ENCODE assay signal across 8 mouse cellular contexts in the genomic region with DNA sequence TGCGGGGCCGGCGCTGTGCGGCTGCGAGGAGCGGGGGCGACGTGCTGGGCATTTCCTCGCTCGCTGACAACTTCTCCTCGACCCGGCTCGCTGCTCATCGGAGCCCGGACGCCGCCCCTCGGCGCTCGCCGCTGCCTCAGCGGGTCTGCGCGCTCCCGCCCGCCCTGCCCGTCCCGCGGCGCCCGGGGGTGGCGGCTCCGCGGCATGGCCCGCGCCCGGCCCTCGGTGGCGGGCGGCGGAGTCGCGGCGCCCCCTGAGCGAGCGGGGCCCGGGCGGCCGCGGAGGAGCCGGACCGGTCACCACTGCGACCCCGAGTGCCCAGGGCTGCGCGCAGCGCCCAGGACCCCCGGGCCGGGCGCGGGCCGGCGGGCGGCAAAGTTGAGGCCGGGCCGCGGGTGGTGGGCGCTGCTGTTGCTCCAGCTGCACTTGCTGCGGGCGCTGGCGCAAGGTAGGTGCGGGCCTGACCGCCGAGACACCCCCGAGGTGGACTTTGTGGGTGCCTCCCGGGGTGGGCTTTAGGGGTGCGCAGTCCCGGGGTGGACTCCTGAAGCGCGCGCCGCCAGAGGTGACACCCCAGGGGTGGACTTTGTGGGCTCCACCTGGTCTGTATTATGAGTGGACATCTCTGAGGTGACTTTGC. TPM values are rescaled to one million over a fixed set of nuclear protein-coding genes. Genes with fewer than 3 reads are reported as not detected.
DNase-seq lines count a peak whose midpoint lies in the region; ATAC-seq and TF ChIP-seq lines count a peak whose summit lies in the region.
"Had no signal": no experiment of that assay in that cellular context is flagged by ENCODE, and none has a peak within 500 bp of the region (broad histone marks: within the 10 kb centered on the region; RNA-seq: fewer than 3 reads in every experiment).

No protein-coding gene starts in this region.

- H3K4me3 ChIP-seq in left cerebral cortex, adult 2 months: peak overlapping the region; percentile 59
- peak overlapping the region; percentile 72 for H3K4me3 ChIP-seq in embryonic facial prominence, embryonic 13.5 days
- peak overlapping the region; percentile 51 for H3K4me3 ChIP-seq in intestine, postnatal 0 days (ENCODE audit: low read depth, low read length)
- H3K4me3 ChIP-seq in neural tube, embryonic 15.5 days (replicated peaks): peak overlapping the region; percentile 63

- TF ChIP-seq CTCF in left cerebral cortex, adult 2 months (IDR thresholded peaks at IDR 0.05): no peak
- TF ChIP-seq CTCF in intestine, postnatal 0 days (IDR thresholded peaks at IDR 0.05; ENCODE audit: low read depth): no peak

- WGBS in embryonic facial prominence, embryonic 13.5 days: under 1% methylated on average over 40 of the region's 82 CpGs
- WGBS in intestine, postnatal 0 days: under 1% methylated on average over 74 of the region's 82 CpGs
- under 1% methylated on average over 28 of the region's 82 CpGs for WGBS in neural tube, embryonic 15.5 days

- no peaks in the 10 kb centered on the region for H3K36me3 ChIP-seq in embryonic facial prominence, embryonic 13.5 days
- H3K36me3 ChIP-seq in intestine, postnatal 0 days (ENCODE audit: control insufficient read depth, insufficient read depth): no peaks in the 10 kb centered on the region
- H3K36me3 ChIP-seq in neural tube, embryonic 15.5 days: no peaks in the 10 kb centered on the region

- peak overlapping the region; percentile 83 for H3K9ac ChIP-seq in embryonic facial prominence, embryonic 13.5 days
- peak overlapping the region; percentile 64 for H3K9ac ChIP-seq in intestine, postnatal 0 days (ENCODE audit: low read depth, low read length)
- H3K9ac ChIP-seq in neural tube, embryonic 15.5 days (replicated peaks): peak overlapping the region; percentile 77

- no peak for DNase-seq in left cerebral cortex, adult 2 months (ENCODE audit: extremely low spot score in 1 of 2, low spot score in 2 of 2)
- no peak for DNase-seq in left cerebral cortex, postnatal 25 days (ENCODE audit: low spot score in 2 of 2)
- DNase-seq in adrenal gland, postnatal 14 days: peak; percentile 5
- DNase-seq in spleen, adult 18-20 months: no peak

- ATAC-seq in embryonic facial prominence, embryonic 13.5 days (ENCODE audit: insufficient number of reproducible peaks, insufficient read depth, low FRiP score, low TSS enrichment, low read depth): no peak
- peak; percentile 43; the same call in 1 of the 2 replicates for ATAC-seq in intestine, postnatal 0 days
- ATAC-seq in neural tube, embryonic 15.5 days (ENCODE audit: low FRiP score): peak; percentile 59

- no peak overlapping the region for H3K27ac ChIP-seq in left cerebral cortex, adult 2 months
- H3K27ac ChIP-seq in embryonic facial prominence, embryonic 13.5 days: peak overlapping the region; percentile 72; the same call in 1 of the 2 replicates
- no peak overlapping the region for H3K27ac ChIP-seq in intestine, postnatal 0 days (ENCODE audit: low read depth, low read length)
- H3K27ac ChIP-seq in neural tube, embryonic 15.5 days (replicated peaks): peak overlapping the region; percentile 72

- no peaks in the 10 kb centered on the region for H3K9me3 ChIP-seq in embryonic facial prominence, embryonic 13.5 days
- no peaks in the 10 kb centered on the region for H3K9me3 ChIP-seq in intestine, postnatal 0 days (ENCODE audit: control insufficient read depth)
- H3K9me3 ChIP-seq in neural tube, embryonic 15.5 days (replicated peaks): no peaks in the 10 kb centered on the region

- peak overlapping the region; percentile 96 for H3K4me2 ChIP-seq in embryonic facial prominence, embryonic 13.5 days
- peak overlapping the region; percentile 84 for H3K4me2 ChIP-seq in intestine, postnatal 0 days (replicated peaks; ENCODE audit: low read depth)
- H3K4me2 ChIP-seq in neural tube, embryonic 15.5 days: peak overlapping the region; percentile 99

- intact Hi-C loops in left cerebral cortex, adult 2 months (cut with DNase I): loop anchor here (2.0 kb wide), 2 partner anchors 125 to 1077 kb away; no protein-coding TSS in a partner anchor
- intact Hi-C loops in left cerebral cortex, postnatal 25 days (cut with DNase I): loop anchor here (5.0 kb wide), 3 partner anchors 71 to 1076 kb away; no protein-coding TSS in a partner anchor

- H3K4me1 ChIP-seq in embryonic facial prominence, embryonic 13.5 days: peaks cover 36% of the 10 kb centered on the region
- H3K4me1 ChIP-seq in intestine, postnatal 0 days (replicated peaks; ENCODE audit: control insufficient read depth, insufficient read depth, low read length): no peaks in the 10 kb centered on the region
- H3K4me1 ChIP-seq in neural tube, embryonic 15.5 days: peaks cover 39% of the 10 kb centered on the region

- H3K27me3 ChIP-seq in embryonic facial prominence, embryonic 13.5 days: peaks cover 53% of the 10 kb centered on the region
- H3K27me3 ChIP-seq in intestine, postnatal 0 days (replicated peaks; ENCODE audit: control insufficient read depth, insufficient read depth, low read length): peaks cover 51% of the 10 kb centered on the region
- peaks cover 36% of the 10 kb centered on the region for H3K27me3 ChIP-seq in neural tube, embryonic 15.5 days (replicated peaks)

RNA-seq across cellular contexts. Expression of a gene that starts 0.5 kb away (rescaled TPM):
- total RNA-seq in left cerebral cortex, adult 2 months (2021): 1 to 10 TPM; 9.4 to 9.9 TPM
- 10 to 100 TPM; 14.2 to 14.3 TPM for total RNA-seq in left cerebral cortex, postnatal 25 days (2021)
- 10.0 and 12.5 TPM in 2 replicates for total RNA-seq in adrenal gland, postnatal 14 days (2021)
- polyA plus RNA-seq in embryonic facial prominence, embryonic 13.5 days (2015; fragmentation: Nextera tagmentation; extraction: Ambion mirVana): 1.9 and 2.3 TPM in 2 replicates
- polyA plus RNA-seq in intestine, postnatal 0 days (2015; fragmentation: Nextera tagmentation; extraction: Ambion mirVana): 0.85 and 0.94 TPM in 2 replicates
- polyA plus RNA-seq in neural tube, embryonic 15.5 days (2015; fragmentation: Nextera tagmentation; extraction: Ambion mirVana): 2.7 TPM in 2 replicates
- total RNA-seq: common myeloid progenitor, adult 5-6 weeks had no signal

Comparison
In these comparisons a context has a peak if more than half of its experiments do, and no peak if none do; other contexts are left out.
1. H3K27ac ChIP-seq: peak in embryonic facial prominence, embryonic 13.5 days (single experiment) and neural tube, embryonic 15.5 days (single experiment); none in left cerebral cortex, adult 2 months (single experiment) and intestine, postnatal 0 days (single experiment).
2. Peak in every context shown above with its lines, with median percentiles within 50 percentile points of each other: H3K4me3 ChIP-seq, H3K4me2 ChIP-seq and H3K9ac ChIP-seq.